Mouse (Mus musculus) testis, adult 2 months (tissue): ENCODE data around the gene Cadps2.

ENCODE experiments used
- CTCF ChIP-seq: fragments of 200-500 bp; IDR thresholded peaks from 2 replicates; pipeline ENCODE4 v1.5.1; 2012; ENCODE audit warnings: low read depth, mild to moderate bottlenecking, inconsistent platforms, low read length, moderate library complexity; ENCODE audit not compliant: control insufficient read depth, insufficient read depth, insufficient replicate concordance
- POLR2A ChIP-seq: fragments of 200-500 bp; IDR thresholded peaks from 2 replicates; pipeline ENCODE4 v1.6.1; 2012; ENCODE audit warnings: low read depth, mild to moderate bottlenecking, inconsistent platforms, low read length, moderate library complexity; ENCODE audit not compliant: control insufficient read depth

DNA sequence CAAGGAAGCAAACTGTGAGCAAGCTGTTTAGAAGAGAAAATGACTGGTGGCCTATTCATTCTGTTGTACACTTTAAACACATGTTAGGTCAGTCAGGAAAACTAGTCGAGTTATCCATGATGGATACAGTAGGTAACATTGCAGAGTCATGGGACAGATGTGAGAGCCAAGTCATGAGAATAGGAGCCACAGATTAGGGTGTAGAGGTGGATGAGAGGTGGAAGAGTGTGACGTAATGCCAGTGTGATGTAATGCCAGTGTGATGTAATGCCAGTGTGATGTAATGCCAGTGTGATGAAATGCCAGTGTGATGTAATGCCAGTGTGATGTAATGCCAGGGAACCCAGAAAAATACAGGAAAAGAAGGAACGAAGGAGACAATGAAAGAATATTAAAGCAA lies 204.0 kb downstream of the Cadps2 start:
- TF ChIP-seq POLR2A (no peak), CTCF (no peak)
